Mouse (Mus musculus): ENCODE measurements around the gene Bcl2l12.
A peak's percentile ranks its signal among the peaks of the same experiment; 100 is the strongest.

The Bcl2l12 gene

GRCm38 (mm10) chr7:45017242-45018061 lies 18.9 kb upstream of the Bcl2l12 start, which contains the start of gene Rras:
Gene Rras, plus strand, starts transcription at chr7:45017961.
- DNase-seq (ENCODE audit: low spot score in 2 of 2), result peak; percentile 44 to 69

DNA sequence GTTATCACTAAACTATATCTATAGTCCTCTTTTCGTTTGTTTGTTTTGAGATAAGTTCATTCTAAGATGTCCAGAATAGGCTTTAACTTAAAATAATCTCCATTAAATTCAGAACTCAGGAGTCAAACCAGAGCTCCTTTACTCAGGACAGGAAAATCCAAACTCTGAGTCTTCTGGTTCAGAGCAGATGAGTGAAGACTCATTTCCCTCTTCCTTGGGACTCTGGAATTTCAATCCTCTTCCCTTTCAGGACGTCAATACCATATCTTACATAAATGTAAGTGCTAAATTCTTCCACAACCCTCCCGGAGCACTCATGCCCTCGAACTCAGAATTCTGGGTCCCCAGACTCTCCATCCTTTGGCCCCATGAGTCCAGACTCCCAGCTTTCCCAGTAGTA lies 18.2 kb upstream of the Bcl2l12 start:
- DNase-seq (ENCODE audit: low spot score in 2 of 2), result no peak

- peak; percentile 98 for DNase-seq (ENCODE audit: low spot score in 2 of 2)
These were observed 17.6 kb upstream of the Bcl2l12 start, which contains the start of gene Scaf1 for GRCm38 (mm10) chr7:45015957-45016612. Gene Scaf1, minus strand, starts transcription at chr7:45016363.

- DNase-seq (ENCODE audit: low spot score in 2 of 2), result no peak
These were observed 16.9 kb upstream of the Bcl2l12 start for GRCm38 (mm10) chr7:45015344-45015956.

DNA sequence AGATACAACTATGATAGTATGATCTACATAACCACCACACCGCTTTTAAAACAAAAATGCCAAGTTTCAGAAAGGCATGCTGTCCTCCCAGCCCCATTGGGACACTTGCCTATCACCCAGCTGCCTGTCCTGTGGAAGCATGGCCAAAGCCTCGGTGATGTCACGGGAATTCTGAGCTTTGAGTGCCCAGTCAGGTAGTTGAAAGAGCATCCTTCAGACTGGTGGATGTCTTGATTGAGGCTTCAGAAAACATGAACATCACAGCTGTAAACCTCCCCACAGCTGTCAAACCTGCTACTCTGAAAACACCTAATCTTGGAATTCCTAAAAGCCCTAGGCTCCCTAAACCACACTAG lies 15.6 kb upstream of the Bcl2l12 start:
- DNase-seq (ENCODE audit: low spot score in 2 of 2), result no peak

DNA sequence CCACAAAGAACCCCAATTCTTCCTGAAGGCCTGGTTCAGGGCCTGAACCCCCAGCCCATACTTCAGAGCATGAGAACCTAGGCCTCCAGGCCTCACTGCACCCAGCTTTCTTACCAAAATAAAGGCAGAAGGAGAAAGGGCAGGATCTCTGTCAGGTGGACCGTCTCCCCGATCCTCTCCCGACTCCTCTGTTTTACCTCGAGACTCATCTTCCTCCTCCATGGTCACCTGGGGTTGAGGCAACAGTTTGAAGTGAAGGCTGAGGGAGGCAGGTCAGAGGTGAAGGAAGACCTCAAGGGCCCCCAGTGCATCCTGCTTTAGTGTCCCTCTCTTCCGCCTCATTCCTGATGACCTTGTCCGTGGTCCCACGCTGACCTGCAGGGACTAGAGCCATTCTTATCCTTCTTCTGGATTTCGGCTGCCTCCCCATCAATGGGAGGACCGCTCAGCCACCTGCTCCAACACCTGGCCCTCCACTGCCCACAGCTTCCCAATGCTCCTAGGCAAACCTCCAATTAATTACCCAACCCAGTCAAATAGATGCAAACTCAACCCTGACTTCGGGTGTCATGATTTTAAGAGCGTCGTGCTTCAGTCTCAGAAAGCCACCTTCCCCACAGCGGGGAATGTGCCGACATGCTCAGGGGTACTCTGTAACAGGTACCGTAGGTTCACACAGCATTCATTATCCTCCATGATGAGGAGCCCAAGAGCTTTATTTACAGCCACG lies 15.0 kb upstream of the Bcl2l12 start:
- no peak for DNase-seq (ENCODE audit: low spot score in 2 of 2)

- no peak for DNase-seq (ENCODE audit: low spot score in 2 of 2)
These were observed 14.3 kb upstream of the Bcl2l12 start for GRCm38 (mm10) chr7:45012824-45013223.

GRCm38 (mm10) chr7:45012011-45012410 lies 13.5 kb upstream of the Bcl2l12 start:
- no peak for DNase-seq (ENCODE audit: low spot score in 2 of 2)

GRCm38 (mm10) chr7:45008411-45008810 lies 9.9 kb upstream of the Bcl2l12 start:
- no peak for DNase-seq (ENCODE audit: low spot score in 2 of 2)

GRCm38 (mm10) chr7:45007846-45008245 lies 9.3 kb upstream of the Bcl2l12 start:
- no peak for DNase-seq (ENCODE audit: low spot score in 2 of 2)

GRCm38 (mm10) chr7:45007141-45007540 lies 8.6 kb upstream of the Bcl2l12 start:
- no peak for DNase-seq (ENCODE audit: low spot score in 2 of 2)

- no peak for DNase-seq (ENCODE audit: low spot score in 2 of 2)
These were observed 8.0 kb upstream of the Bcl2l12 start for GRCm38 (mm10) chr7:45006503-45006902.

GRCm38 (mm10) chr7:45005321-45005992 lies 6.9 kb upstream of the Bcl2l12 start:
- no peak for DNase-seq (ENCODE audit: low spot score in 2 of 2)

DNA sequence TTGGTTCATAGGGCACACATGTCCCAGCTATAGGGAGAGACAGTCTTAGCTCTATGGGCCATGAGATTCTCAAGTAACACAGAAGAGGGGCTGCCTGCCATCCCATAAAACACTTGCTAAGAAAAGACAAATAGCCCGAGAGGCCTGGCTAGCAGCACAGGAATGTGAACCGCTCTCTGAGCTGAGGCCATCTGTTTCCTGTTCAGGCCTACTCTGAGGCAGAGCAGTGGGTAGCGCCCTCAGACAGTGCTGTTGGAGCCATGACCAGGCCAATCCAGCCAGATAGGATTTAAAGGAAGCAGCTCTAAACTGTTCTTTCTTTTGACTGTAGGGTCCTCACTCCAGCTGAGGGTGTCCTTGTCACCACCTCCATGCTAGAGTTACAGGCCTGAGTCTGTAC lies 6.0 kb upstream of the Bcl2l12 start:
- DNase-seq (ENCODE audit: low spot score in 2 of 2), result no peak

DNA sequence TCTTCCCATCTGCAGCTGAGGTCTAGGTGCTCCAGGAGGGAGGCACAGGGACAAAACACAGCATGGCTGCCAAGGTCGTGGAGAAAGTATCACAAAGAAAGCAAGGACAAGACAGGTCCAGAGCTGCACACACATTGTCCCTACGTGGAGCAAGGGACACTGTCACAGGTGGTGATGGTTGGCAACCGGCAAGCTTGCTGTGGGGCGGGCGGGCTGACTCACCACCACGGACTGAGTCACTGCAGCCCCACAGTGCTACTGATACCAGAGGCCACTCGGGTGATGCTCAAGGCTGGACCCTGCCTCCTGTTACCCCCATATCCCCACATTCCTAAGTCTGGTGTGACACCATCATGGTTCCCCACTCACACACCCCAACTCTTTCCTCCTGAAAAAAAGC lies 3.9 kb upstream of the Bcl2l12 start:
- no peak for DNase-seq (ENCODE audit: low spot score in 2 of 2)

- no peak for DNase-seq (ENCODE audit: low spot score in 2 of 2)
These were observed 2.1 kb upstream of the Bcl2l12 start for GRCm38 (mm10) chr7:45000539-45001114.

- no peak for DNase-seq (ENCODE audit: low spot score in 2 of 2)
These were observed 1.2 kb upstream of the Bcl2l12 start for GRCm38 (mm10) chr7:44999753-45000152.

DNA sequence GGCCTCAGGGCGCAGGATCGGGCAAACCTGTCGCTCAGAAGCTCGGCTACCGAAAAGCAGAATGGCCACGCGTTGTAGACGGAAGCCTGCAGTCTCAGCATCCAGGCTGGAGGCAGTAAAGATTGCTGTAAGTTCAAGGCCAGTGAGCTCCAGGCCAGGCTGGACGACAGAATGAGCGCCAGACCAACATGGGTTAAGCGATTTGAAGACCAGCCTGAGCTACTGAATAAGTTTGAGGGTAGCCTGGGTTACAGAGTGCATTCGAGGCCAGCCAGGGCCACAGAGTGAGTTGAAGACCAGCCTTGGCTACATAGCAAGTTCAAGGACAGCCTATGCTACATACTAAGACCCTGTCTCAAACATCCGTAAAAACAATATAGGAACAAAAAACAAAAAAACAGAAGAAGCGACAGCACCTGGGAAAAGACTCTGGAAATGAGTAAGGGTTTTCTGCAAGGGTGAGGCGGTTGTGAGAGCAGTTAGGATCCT lies 528 bp downstream of the Bcl2l12 start:
- DNase-seq (ENCODE audit: low spot score in 2 of 2), result no peak

- DNase-seq (ENCODE audit: low spot score in 2 of 2), result peak; percentile 91 to 94
These were observed 1.1 kb downstream of the Bcl2l12 start, which contains the start of gene Irf3 for GRCm38 (mm10) chr7:44997231-44997939. Gene Irf3, plus strand, starts transcription at chr7:44997648.

DNA sequence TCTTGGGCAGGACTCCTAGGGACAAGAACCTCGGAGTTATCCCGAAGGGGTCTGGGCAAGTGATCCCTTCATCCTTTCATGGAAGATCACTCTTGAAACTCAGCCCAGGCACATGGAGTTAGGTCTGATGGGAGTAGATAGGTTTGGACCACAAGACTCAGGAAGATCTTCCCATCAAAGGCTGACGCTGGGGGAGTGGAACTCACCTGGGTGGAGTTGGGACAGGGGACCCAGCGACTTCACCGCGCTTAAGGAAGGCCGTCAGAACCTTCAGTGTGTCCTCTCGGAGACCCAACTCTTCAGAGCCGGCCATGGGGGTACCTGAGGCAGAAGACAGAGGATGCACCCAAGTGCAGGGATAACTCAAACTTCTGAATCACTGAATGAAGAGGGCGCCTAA lies 1.8 kb downstream of the Bcl2l12 start:
- DNase-seq (ENCODE audit: low spot score in 2 of 2), result no peak

All from frontal cortex, postnatal 25 days (tissue).